Mouse (Mus musculus): ENCODE measurements around the gene Rps6kb2. TPM values are rescaled to one million over a fixed set of nuclear protein-coding genes. Genes with fewer than 3 reads are reported as not detected.

Gene Rps6kb2
- polyA plus RNA-seq, 1 experiment from 2014 or later, result 63.3 TPM

DNA sequence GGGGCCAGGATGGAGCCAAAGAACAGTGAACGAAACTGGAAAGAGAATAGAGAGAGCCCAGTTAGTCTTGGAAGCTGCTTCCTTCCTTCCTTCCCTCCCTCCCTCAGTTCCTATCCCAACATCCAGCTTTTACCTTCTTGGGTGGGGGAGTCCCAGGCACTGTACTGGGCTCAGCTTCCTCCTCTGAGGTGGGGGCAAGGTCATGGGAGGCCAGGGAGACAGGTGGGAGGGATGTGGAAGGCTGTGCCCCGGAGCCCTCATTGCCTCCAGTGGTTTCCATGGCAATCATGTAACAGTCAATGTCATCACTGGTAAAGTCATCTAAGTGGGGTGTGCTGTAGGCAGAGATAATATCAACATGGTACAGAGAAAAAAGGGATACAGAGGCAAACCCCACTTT, 32.9 kb upstream of the Rps6kb2 start:
- Histone ChIP-seq H3K9ac (replicated peaks) (no peak overlapping the region), H3K4me1 (peaks cover 46% of the 10 kb centered on the region), H3K27ac (replicated peaks) (no peak overlapping the region), H3K36me3 (peaks cover 56% of the 10 kb centered on the region), H3K27me3 (no peaks in the 10 kb centered on the region), H3K9me3 (no peaks in the 10 kb centered on the region), H3K4me3 (no peak overlapping the region), H3K4me2 (replicated peaks) (no peak overlapping the region)
- WGBS, result 60% methylated on average over 2 of the region's 2 CpGs
- ATAC-seq (ENCODE audit: low FRiP score, low read depth), result no peak

DNA sequence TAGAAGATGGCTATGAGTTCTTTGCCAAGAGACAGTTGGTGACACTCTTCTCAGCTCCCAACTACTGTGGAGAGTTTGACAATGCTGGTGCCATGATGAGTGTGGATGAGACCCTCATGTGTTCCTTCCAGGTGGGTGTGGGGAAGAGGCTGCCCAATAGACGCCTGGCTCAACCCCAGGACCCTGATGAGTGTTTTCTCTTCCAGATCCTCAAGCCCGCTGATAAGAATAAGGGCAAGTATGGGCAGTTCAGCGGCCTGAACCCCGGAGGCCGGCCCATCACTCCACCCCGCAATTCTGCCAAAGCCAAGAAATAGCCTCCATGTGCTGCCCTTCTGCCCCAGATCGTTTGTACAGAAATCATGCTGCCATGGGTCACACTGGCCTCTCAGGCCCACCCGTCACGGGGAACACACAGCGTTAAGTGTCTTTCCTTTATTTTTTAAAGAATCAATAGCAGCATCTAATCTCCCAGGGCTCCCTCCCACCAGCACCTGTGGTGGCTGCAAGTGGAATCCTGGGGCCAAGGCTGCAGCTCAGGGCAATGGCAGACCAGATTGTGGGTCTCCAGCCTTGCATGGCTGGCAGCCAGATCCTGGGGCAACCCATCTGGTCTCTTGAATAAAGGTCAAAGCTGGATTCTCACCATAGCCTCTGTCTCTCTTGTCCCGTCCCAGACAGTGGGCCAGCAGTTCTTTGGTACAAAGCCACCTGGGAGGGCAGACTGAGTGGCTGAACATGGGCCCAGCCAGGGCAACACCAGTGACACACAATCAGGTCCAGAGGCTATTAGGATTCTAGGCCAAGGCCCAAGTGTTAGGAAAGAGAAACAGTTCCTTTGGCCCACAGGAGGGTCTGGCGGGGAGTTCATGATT, 31.9 kb upstream of the Rps6kb2 start:
- H3K4me3 ChIP-seq, result no peak overlapping the region
- no peak overlapping the region for H3K27ac ChIP-seq (replicated peaks)
- ATAC-seq (ENCODE audit: low FRiP score, low read depth), result no peak
- no peak overlapping the region for H3K9ac ChIP-seq (replicated peaks)
- peaks cover 52% of the 10 kb centered on the region for H3K36me3 ChIP-seq
- no peaks in the 10 kb centered on the region for H3K9me3 ChIP-seq
- H3K4me1 ChIP-seq, result peaks cover 35% of the 10 kb centered on the region
- 82% methylated on average over 12 of the region's 12 CpGs for WGBS
- no peak overlapping the region for H3K4me2 ChIP-seq (replicated peaks)
- H3K27me3 ChIP-seq, result no peaks in the 10 kb centered on the region

DNA sequence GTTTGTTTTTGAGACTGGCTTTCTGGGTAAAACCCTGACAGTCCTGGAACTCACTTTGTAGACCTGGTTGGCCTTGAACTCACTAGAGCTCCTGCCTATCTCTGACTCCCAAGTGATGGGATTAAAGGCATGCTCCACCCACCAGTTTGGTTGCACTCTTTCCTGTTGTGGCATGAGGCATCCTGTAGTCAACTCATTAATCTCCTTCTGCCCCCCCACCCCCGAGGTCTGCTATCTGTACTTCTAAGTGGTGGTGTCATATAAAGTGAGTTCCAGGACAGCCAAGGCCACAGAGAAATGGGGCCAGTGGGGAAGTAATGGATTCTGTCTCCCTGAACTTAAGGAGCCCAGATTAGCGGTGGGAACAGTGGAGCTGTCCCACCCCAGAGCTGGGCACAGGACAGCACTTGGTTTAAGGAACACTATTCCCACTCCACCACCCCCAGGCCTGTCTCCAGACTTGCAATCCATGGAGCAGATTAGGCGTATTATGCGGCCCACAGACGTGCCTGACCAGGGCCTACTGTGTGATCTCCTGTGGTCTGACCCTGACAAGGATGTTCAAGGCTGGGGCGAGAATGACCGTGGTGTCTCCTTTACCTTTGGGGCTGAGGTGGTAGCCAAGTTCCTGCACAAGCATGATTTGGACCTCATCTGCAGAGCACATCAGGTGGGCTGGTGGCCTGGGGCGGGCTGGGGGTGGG, 31.0 kb upstream of the Rps6kb2 start:
- no peak overlapping the region for H3K4me3 ChIP-seq
- H3K27me3 ChIP-seq, result no peaks in the 10 kb centered on the region
- WGBS, result 90% methylated on average over 8 of the region's 8 CpGs
- H3K27ac ChIP-seq (replicated peaks), result no peak overlapping the region
- H3K9ac ChIP-seq (replicated peaks), result no peak overlapping the region
- no peak for ATAC-seq (ENCODE audit: low FRiP score, low read depth)
- no peaks in the 10 kb centered on the region for H3K9me3 ChIP-seq
- H3K36me3 ChIP-seq, result peaks cover 49% of the 10 kb centered on the region
- no peak overlapping the region for H3K4me2 ChIP-seq (replicated peaks)
- peaks cover 32% of the 10 kb centered on the region for H3K4me1 ChIP-seq

- Histone ChIP-seq H3K9me3 (no peaks in the 10 kb centered on the region), H3K4me3 (peak overlapping the region; percentile 97), H3K36me3 (peaks cover 49% of the 10 kb centered on the region), H3K27ac (replicated peaks) (no peak overlapping the region), H3K9ac (replicated peaks) (peak overlapping the region; percentile 98), H3K4me1 (peaks cover 32% of the 10 kb centered on the region), H3K4me2 (replicated peaks) (peak overlapping the region; percentile 90), H3K27me3 (no peaks in the 10 kb centered on the region)
- no peak for ATAC-seq (ENCODE audit: low FRiP score, low read depth)
- 69% methylated on average over 6 of the region's 6 CpGs for WGBS
These were observed 30.0 kb upstream of the Rps6kb2 start for GRCm38 (mm10) chr19:4193129-4193528.

DNA sequence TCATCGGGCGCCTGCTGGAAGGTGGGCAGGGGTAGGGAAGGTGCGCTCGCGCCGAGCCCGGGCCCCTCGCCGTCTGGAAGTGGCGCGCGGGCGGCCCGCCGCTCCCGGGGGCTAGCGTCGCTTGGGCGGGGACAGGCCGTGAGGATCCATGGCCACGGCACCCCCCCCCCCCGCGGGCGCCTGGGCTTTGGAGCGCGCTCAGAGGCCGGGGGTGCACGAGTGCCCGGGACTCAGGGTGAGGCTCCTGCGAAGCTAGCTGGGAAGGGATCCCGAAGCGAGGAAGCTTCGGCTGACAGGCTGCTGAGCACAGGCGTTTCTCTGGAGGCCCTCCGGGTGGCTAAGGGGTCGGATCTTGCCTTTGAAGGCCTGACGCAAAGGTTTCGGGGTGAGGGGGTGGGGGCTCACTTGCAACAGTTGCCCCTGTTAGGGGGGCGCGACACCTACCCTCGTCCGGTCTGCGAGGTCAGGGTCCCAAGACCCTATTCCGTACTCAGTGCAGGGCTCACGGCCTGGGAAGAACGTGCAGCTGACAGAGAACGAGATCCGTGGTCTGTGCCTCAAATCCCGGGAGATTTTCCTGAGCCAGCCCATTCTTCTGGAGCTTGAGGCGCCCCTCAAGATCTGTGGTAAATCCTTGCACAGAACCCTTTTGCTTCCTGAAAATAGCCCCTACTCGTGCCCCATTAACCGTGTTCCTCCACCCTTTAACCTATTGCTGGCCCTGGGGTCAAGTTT, 29.3 kb upstream of the Rps6kb2 start:
- H3K9me3 ChIP-seq, result no peaks in the 10 kb centered on the region
- peaks cover 32% of the 10 kb centered on the region for H3K4me1 ChIP-seq
- ATAC-seq (ENCODE audit: low FRiP score, low read depth), result peak; percentile 10
- H3K4me2 ChIP-seq (replicated peaks), result peak overlapping the region; percentile 90
- H3K4me3 ChIP-seq, result peak overlapping the region; percentile 97
- peak overlapping the region; percentile 90 for H3K27ac ChIP-seq (replicated peaks)
- peaks cover 43% of the 10 kb centered on the region for H3K36me3 ChIP-seq
- H3K27me3 ChIP-seq, result no peaks in the 10 kb centered on the region
- peak overlapping the region; percentile 98 for H3K9ac ChIP-seq (replicated peaks)
- WGBS, result under 1% methylated on average over 39 of the region's 52 CpGs

DNA sequence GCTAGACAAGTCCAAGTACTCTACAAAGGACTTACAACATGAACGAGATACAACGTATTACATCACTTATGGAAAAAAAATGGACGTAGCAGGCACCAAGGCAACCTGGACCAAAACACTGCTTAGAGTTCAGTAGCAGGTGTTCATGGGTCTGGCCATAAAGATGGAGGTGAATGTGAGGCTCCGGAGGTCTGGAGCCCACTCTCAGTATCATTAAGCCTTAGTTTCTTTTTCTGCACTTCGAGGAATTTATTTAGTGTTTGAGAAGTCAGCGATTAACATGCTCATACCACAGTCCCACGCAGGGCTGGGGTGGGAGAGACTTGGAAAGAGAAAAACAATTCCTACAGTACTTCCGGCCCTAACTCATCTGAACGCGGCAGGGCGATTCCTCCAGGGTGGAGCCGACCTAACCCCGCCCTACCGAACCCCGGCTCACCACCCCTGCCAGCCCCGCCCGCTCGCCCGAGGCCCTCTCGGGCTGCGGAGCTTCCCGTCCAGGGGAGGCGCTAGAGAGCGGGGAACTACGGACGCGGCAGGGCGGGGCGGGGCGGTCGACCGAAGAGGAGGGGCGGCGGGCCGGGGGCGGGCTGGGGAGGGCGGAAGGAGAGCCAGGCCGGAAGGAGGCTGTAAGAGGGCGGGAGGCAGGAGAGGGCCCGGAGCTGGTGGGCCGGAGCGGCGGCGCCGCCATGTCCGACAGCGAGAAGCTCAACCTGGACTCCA, 28.5 kb upstream of the Rps6kb2 start, which contains the start of gene Ppp1ca:
Gene Ppp1ca, plus strand, starts transcription at position 538 of the 723 bp plus-strand sequence.
- peaks cover 36% of the 10 kb centered on the region for H3K36me3 ChIP-seq
- peak within 1 kb of the TSS; percentile 90 for H3K27ac ChIP-seq (replicated peaks)
- WGBS, result 6% methylated on average over 43 of the region's 47 CpGs
- H3K4me3 ChIP-seq, result peak within 1 kb of the TSS; percentile 97
- peak within 1 kb of the TSS; percentile 90 for H3K4me2 ChIP-seq (replicated peaks)
- H3K27me3 ChIP-seq, result no peaks in the 10 kb centered on the region
- H3K9ac ChIP-seq (replicated peaks), result peak within 1 kb of the TSS; percentile 98
- peaks cover 31% of the 10 kb centered on the region for H3K4me1 ChIP-seq
- H3K9me3 ChIP-seq, result no peaks in the 10 kb centered on the region
- ATAC-seq (ENCODE audit: low FRiP score, low read depth), result peak; percentile 92

GRCm38 (mm10) chr19:4190831-4191334, 27.7 kb upstream of the Rps6kb2 start, which contains the start of gene Tbc1d10c:
Gene Tbc1d10c, minus strand, starts transcription at chr19:4191284.
- 73% methylated on average over 4 of the region's 4 CpGs for WGBS
- H3K9me3 ChIP-seq, result no peaks in the 10 kb centered on the region
- H3K4me3 ChIP-seq, result peak within 1 kb of the TSS; percentile 97
- ATAC-seq (ENCODE audit: low FRiP score, low read depth), result no peak
- H3K4me1 ChIP-seq, result peaks cover 26% of the 10 kb centered on the region
- H3K4me2 ChIP-seq (replicated peaks), result peak within 1 kb of the TSS; percentile 90
- H3K9ac ChIP-seq (replicated peaks), result peak within 1 kb of the TSS; percentile 98
- no peaks in the 10 kb centered on the region for H3K27me3 ChIP-seq
- H3K27ac ChIP-seq (replicated peaks), result peak within 1 kb of the TSS; percentile 90
- H3K36me3 ChIP-seq, result peaks cover 28% of the 10 kb centered on the region

GRCm38 (mm10) chr19:4189051-4189620, 26.0 kb upstream of the Rps6kb2 start:
- Histone ChIP-seq H3K4me1 (peaks cover 23% of the 10 kb centered on the region), H3K9me3 (no peaks in the 10 kb centered on the region), H3K4me3 (no peak overlapping the region), H3K4me2 (replicated peaks) (no peak overlapping the region), H3K27me3 (no peaks in the 10 kb centered on the region), H3K27ac (replicated peaks) (no peak overlapping the region), H3K9ac (replicated peaks) (no peak overlapping the region), H3K36me3 (peaks cover 10% of the 10 kb centered on the region)
- ATAC-seq (ENCODE audit: low FRiP score, low read depth), result no peak
- WGBS, result 84% methylated on average over 12 of the region's 12 CpGs

- ATAC-seq (ENCODE audit: low FRiP score, low read depth), result no peak
- Histone ChIP-seq H3K4me3 (no peak overlapping the region), H3K4me1 (peaks cover 11% of the 10 kb centered on the region), H3K9me3 (no peaks in the 10 kb centered on the region), H3K36me3 (no peaks in the 10 kb centered on the region), H3K27me3 (no peaks in the 10 kb centered on the region), H3K4me2 (replicated peaks) (no peak overlapping the region), H3K9ac (replicated peaks) (0 out of 2 replicates have a peak overlapping the region, but pooled peaks have one; percentile 12), H3K27ac (replicated peaks) (no peak overlapping the region)
- WGBS, result 84% methylated on average over 3 of the region's 3 CpGs
These were observed 24.1 kb upstream of the Rps6kb2 start for GRCm38 (mm10) chr19:4187303-4187702.

- H3K27me3 ChIP-seq, result no peaks in the 10 kb centered on the region
- H3K9ac ChIP-seq (replicated peaks), result no peak overlapping the region
- no peaks in the 10 kb centered on the region for H3K36me3 ChIP-seq
- no peak overlapping the region for H3K27ac ChIP-seq (replicated peaks)
- ATAC-seq (ENCODE audit: low FRiP score, low read depth), result no peak
- H3K9me3 ChIP-seq, result no peaks in the 10 kb centered on the region
- no peak overlapping the region for H3K4me2 ChIP-seq (replicated peaks)
- WGBS, result 66% methylated on average over 15 of the region's 15 CpGs
- H3K4me3 ChIP-seq, result no peak overlapping the region
- peaks cover 11% of the 10 kb centered on the region for H3K4me1 ChIP-seq
These were observed 22.1 kb upstream of the Rps6kb2 start for GRCm38 (mm10) chr19:4184976-4185975.

Measured in midbrain, embryonic 12.5 days (tissue).